Mouse (Mus musculus): ENCODE measurements around the gene Golt1a. TPM values are rescaled to one million over a fixed set of nuclear protein-coding genes. Genes with fewer than 3 reads are reported as not detected.

Golt1a gene
- polyA plus RNA-seq, 1 experiment from 2014 or later: not detected

- peak within 1 kb of the TSS; percentile 59 for H3K4me3 ChIP-seq (ENCODE audit: low read depth, low read length)
- peak within 1 kb of the TSS; percentile 80 for H3K9ac ChIP-seq (ENCODE audit: low read depth, low read length)
- H3K36me3 ChIP-seq (ENCODE audit: control insufficient read depth, insufficient read depth, low read length): no peaks in the 10 kb centered on the region
- no peaks in the 10 kb centered on the region for H3K9me3 ChIP-seq (replicated peaks; ENCODE audit: control insufficient read depth, low read length, poor library complexity, severe bottlenecking)
- WGBS: under 1% methylated on average over 52 of the region's 52 CpGs
- peak; percentile 89 for ATAC-seq
- peaks cover 7% of the 10 kb centered on the region; the same call in 1 of the 2 replicates for H3K4me1 ChIP-seq (ENCODE audit: control insufficient read depth, insufficient read depth, low read length)
- peak within 1 kb of the TSS; percentile 68 for H3K4me2 ChIP-seq (ENCODE audit: low read length)
- peak within 1 kb of the TSS; percentile 50 for H3K27ac ChIP-seq (ENCODE audit: low read length)
- no peaks in the 10 kb centered on the region; the same call in 1 of the 2 replicates for H3K27me3 ChIP-seq (ENCODE audit: control insufficient read depth, insufficient read depth, low read depth, low read length)
Measured at GRCm38 (mm10) chr1:133363276-133364021, 53.8 kb downstream of the Golt1a start, which contains the start of gene Etnk2. Gene Etnk2 (plus strand): TSS chr1:133363572.

- peak overlapping the region; percentile 59 for H3K4me3 ChIP-seq (ENCODE audit: low read depth, low read length)
- no peaks in the 10 kb centered on the region; the same call in 1 of the 2 replicates for H3K27me3 ChIP-seq (ENCODE audit: control insufficient read depth, insufficient read depth, low read depth, low read length)
- peaks cover 7% of the 10 kb centered on the region; the same call in 1 of the 2 replicates for H3K4me1 ChIP-seq (ENCODE audit: control insufficient read depth, insufficient read depth, low read length)
- no peaks in the 10 kb centered on the region for H3K9me3 ChIP-seq (replicated peaks; ENCODE audit: control insufficient read depth, low read length, poor library complexity, severe bottlenecking)
- peak; percentile 52 for ATAC-seq
- H3K9ac ChIP-seq (ENCODE audit: low read depth, low read length): peak overlapping the region; percentile 80
- peak overlapping the region; percentile 68 for H3K4me2 ChIP-seq (ENCODE audit: low read length)
- peak overlapping the region; percentile 50 for H3K27ac ChIP-seq (ENCODE audit: low read length)
- under 1% methylated on average over 27 of the region's 27 CpGs for WGBS
- H3K36me3 ChIP-seq (ENCODE audit: control insufficient read depth, insufficient read depth, low read length): no peaks in the 10 kb centered on the region
Measured at GRCm38 (mm10) chr1:133364022-133364630, 54.5 kb downstream of the Golt1a start.

GRCm38 (mm10) chr1:133364890-133365289 is 55.3 kb downstream of the Golt1a start:
- Histone ChIP-seq H3K9me3 (replicated peaks; ENCODE audit: control insufficient read depth, low read length, poor library complexity, severe bottlenecking) (no peaks in the 10 kb centered on the region), H3K4me1 (ENCODE audit: control insufficient read depth, insufficient read depth, low read length) (peaks cover 7% of the 10 kb centered on the region; the same call in 1 of the 2 replicates), H3K4me3 (ENCODE audit: low read depth, low read length) (no peak overlapping the region), H3K4me2 (ENCODE audit: low read length) (no peak overlapping the region; the same call in 1 of the 2 replicates), H3K27me3 (ENCODE audit: control insufficient read depth, insufficient read depth, low read depth, low read length) (no peaks in the 10 kb centered on the region; the same call in 1 of the 2 replicates), H3K36me3 (ENCODE audit: control insufficient read depth, insufficient read depth, low read length) (no peaks in the 10 kb centered on the region), H3K27ac (ENCODE audit: low read length) (no peak overlapping the region), H3K9ac (ENCODE audit: low read depth, low read length) (no peak overlapping the region)
- 46% methylated on average over 2 of the region's 2 CpGs for WGBS
- ATAC-seq: no peak

GRCm38 (mm10) chr1:133366951-133367605 is 57.5 kb downstream of the Golt1a start:
- H3K27me3 ChIP-seq (ENCODE audit: control insufficient read depth, insufficient read depth, low read depth, low read length): no peaks in the 10 kb centered on the region; the same call in 1 of the 2 replicates
- H3K4me2 ChIP-seq (ENCODE audit: low read length): no peak overlapping the region
- 56% methylated on average over 10 of the region's 10 CpGs for WGBS
- H3K4me3 ChIP-seq (ENCODE audit: low read depth, low read length): no peak overlapping the region
- no peak overlapping the region for H3K27ac ChIP-seq (ENCODE audit: low read length)
- no peaks in the 10 kb centered on the region for H3K36me3 ChIP-seq (ENCODE audit: control insufficient read depth, insufficient read depth, low read length)
- no peak overlapping the region for H3K9ac ChIP-seq (ENCODE audit: low read depth, low read length)
- peaks cover 7% of the 10 kb centered on the region; the same call in 1 of the 2 replicates for H3K4me1 ChIP-seq (ENCODE audit: control insufficient read depth, insufficient read depth, low read length)
- no peak for ATAC-seq
- no peaks in the 10 kb centered on the region for H3K9me3 ChIP-seq (replicated peaks; ENCODE audit: control insufficient read depth, low read length, poor library complexity, severe bottlenecking)

GRCm38 (mm10) chr1:133367606-133368488 is 58.2 kb downstream of the Golt1a start:
- Histone ChIP-seq H3K27me3 (ENCODE audit: control insufficient read depth, insufficient read depth, low read depth, low read length) (no peaks in the 10 kb centered on the region; the same call in 1 of the 2 replicates), H3K4me2 (ENCODE audit: low read length) (no peak overlapping the region), H3K36me3 (ENCODE audit: control insufficient read depth, insufficient read depth, low read length) (no peaks in the 10 kb centered on the region), H3K9ac (ENCODE audit: low read depth, low read length) (no peak overlapping the region), H3K4me3 (ENCODE audit: low read depth, low read length) (no peak overlapping the region), H3K9me3 (replicated peaks; ENCODE audit: control insufficient read depth, low read length, poor library complexity, severe bottlenecking) (no peaks in the 10 kb centered on the region), H3K27ac (ENCODE audit: low read length) (no peak overlapping the region), H3K4me1 (ENCODE audit: control insufficient read depth, insufficient read depth, low read length) (peaks cover 7% of the 10 kb centered on the region; the same call in 1 of the 2 replicates)
- WGBS: 8% methylated on average over 8 of the region's 11 CpGs
- no peak for ATAC-seq

GRCm38 (mm10) chr1:133368644-133369043 is 59.0 kb downstream of the Golt1a start:
- Histone ChIP-seq H3K4me3 (ENCODE audit: low read depth, low read length) (no peak overlapping the region), H3K27me3 (ENCODE audit: control insufficient read depth, insufficient read depth, low read depth, low read length) (no peaks in the 10 kb centered on the region; the same call in 1 of the 2 replicates), H3K9me3 (replicated peaks; ENCODE audit: control insufficient read depth, low read length, poor library complexity, severe bottlenecking) (no peaks in the 10 kb centered on the region), H3K9ac (ENCODE audit: low read depth, low read length) (no peak overlapping the region), H3K4me1 (ENCODE audit: control insufficient read depth, insufficient read depth, low read length) (peaks cover 7% of the 10 kb centered on the region; the same call in 1 of the 2 replicates), H3K4me2 (ENCODE audit: low read length) (no peak overlapping the region), H3K36me3 (ENCODE audit: control insufficient read depth, insufficient read depth, low read length) (no peaks in the 10 kb centered on the region), H3K27ac (ENCODE audit: low read length) (no peak overlapping the region)
- ATAC-seq: no peak
- 63% methylated on average over 10 of the region's 10 CpGs for WGBS

GRCm38 (mm10) chr1:133370352-133370751 is 60.8 kb downstream of the Golt1a start:
- Histone ChIP-seq H3K9ac (ENCODE audit: low read depth, low read length) (no peak overlapping the region), H3K27ac (ENCODE audit: low read length) (no peak overlapping the region), H3K4me2 (ENCODE audit: low read length) (no peak overlapping the region), H3K9me3 (replicated peaks; ENCODE audit: control insufficient read depth, low read length, poor library complexity, severe bottlenecking) (no peaks in the 10 kb centered on the region), H3K27me3 (ENCODE audit: control insufficient read depth, insufficient read depth, low read depth, low read length) (no peaks in the 10 kb centered on the region; the same call in 1 of the 2 replicates), H3K4me1 (ENCODE audit: control insufficient read depth, insufficient read depth, low read length) (0 out of 2 replicates have a peak, but pooled peaks cover 2% of the 10 kb centered on the region), H3K4me3 (ENCODE audit: low read depth, low read length) (no peak overlapping the region), H3K36me3 (ENCODE audit: control insufficient read depth, insufficient read depth, low read length) (no peaks in the 10 kb centered on the region)
- WGBS: 79% methylated on average over 4 of the region's 4 CpGs
- no peak for ATAC-seq

- ATAC-seq: no peak
- H3K4me3 ChIP-seq (ENCODE audit: low read depth, low read length): no peak overlapping the region
- H3K27me3 ChIP-seq (ENCODE audit: control insufficient read depth, insufficient read depth, low read depth, low read length): no peaks in the 10 kb centered on the region; the same call in 1 of the 2 replicates
- no peak overlapping the region for H3K4me2 ChIP-seq (ENCODE audit: low read length)
- no peaks in the 10 kb centered on the region for H3K9me3 ChIP-seq (replicated peaks; ENCODE audit: control insufficient read depth, low read length, poor library complexity, severe bottlenecking)
- 90% methylated on average over 6 of the region's 6 CpGs for WGBS
- H3K9ac ChIP-seq (ENCODE audit: low read depth, low read length): no peak overlapping the region
- H3K4me1 ChIP-seq (ENCODE audit: control insufficient read depth, insufficient read depth, low read length): 0 out of 2 replicates have a peak, but pooled peaks cover 2% of the 10 kb centered on the region
- H3K36me3 ChIP-seq (ENCODE audit: control insufficient read depth, insufficient read depth, low read length): no peaks in the 10 kb centered on the region
- no peak overlapping the region for H3K27ac ChIP-seq (ENCODE audit: low read length)
Measured at GRCm38 (mm10) chr1:133371431-133371830, 61.8 kb downstream of the Golt1a start.
